Mouse (Mus musculus) thymus, postnatal 0 days (tissue): Measurements from ENCODE around the gene Itgam. TPM values are rescaled to one million over a fixed set of nuclear protein-coding genes. Genes with fewer than 3 reads are reported as not detected.

ENCODE experiments used
- DNase-seq: peaks from one replicate; pipeline ENCODE4 v3.0.0-alpha.2; 2015; ENCODE audit warnings: low spot score
- polyA plus RNA-seq: library from polyadenylated mRNA; unstranded; fragments of >200 nt; fragmentation: Nextera tagmentation; extraction: Ambion mirVana; gene quantifications from 2 replicates; pipeline ENCODE4 v1.2.1, GENCODE M21; 2015

The Itgam gene
- polyA plus RNA-seq, 1 experiment from 2014 or later, result 1.4 TPM

- DNase-seq, result no peak
Observed at GRCm38 (mm10) chr7:128128741-128129720, 66.6 kb downstream of the Itgam start, which contains the start of gene Itgax. Gene Itgax (plus strand): TSS chr7:128129547.

- DNase-seq, result no peak
Observed at GRCm38 (mm10) chr7:128132148-128132547, 69.7 kb downstream of the Itgam start.

- peak; percentile 48 for DNase-seq
Observed at GRCm38 (mm10) chr7:128133596-128133995, 71.2 kb downstream of the Itgam start.

- no peak for DNase-seq
Observed at GRCm38 (mm10) chr7:128136927-128137326, 74.5 kb downstream of the Itgam start.

- no peak for DNase-seq
Observed at GRCm38 (mm10) chr7:128139611-128140010, 77.2 kb downstream of the Itgam start.

GRCm38 (mm10) chr7:128150970-128151369 lies 88.5 kb downstream of the Itgam start:
- DNase-seq, result no peak

GRCm38 (mm10) chr7:128154076-128154475 lies 91.6 kb downstream of the Itgam start, which contains the start of gene Itgad:
Gene Itgad (plus strand): TSS chr7:128154376.
- DNase-seq, result no peak

- no peak for DNase-seq
Observed at GRCm38 (mm10) chr7:128154924-128155323, 92.5 kb downstream of the Itgam start.

- DNase-seq, result peak; percentile 60
Observed at GRCm38 (mm10) chr7:128158688-128159354, 96.4 kb downstream of the Itgam start.

- DNase-seq, result no peak
Observed at GRCm38 (mm10) chr7:128164001-128164400, 101.6 kb downstream of the Itgam start.

GRCm38 (mm10) chr7:128166391-128166790 lies 104.0 kb downstream of the Itgam start:
- no peak for DNase-seq

Other genes starting within 250 kb of the Itgam start
- gene Stx4a, start 238.3 kb upstream of the Itgam start, polyA plus RNA-seq, result 48.9 and 50.5 TPM in 2 replicates
- 0.19 and 0.49 TPM in 2 replicates for gene Stx1b, start 238.1 kb upstream of the Itgam start, polyA plus RNA-seq
- 12.9 and 13.8 TPM in 2 replicates for gene Zfp646, start 186.4 kb upstream of the Itgam start, polyA plus RNA-seq
- 22.0 and 26.2 TPM in 2 replicates for gene Zfp668, start 185.8 kb upstream of the Itgam start, polyA plus RNA-seq
- 0.39 and 0.57 TPM in 2 replicates for gene Prss53, start 171.7 kb upstream of the Itgam start, polyA plus RNA-seq
- gene Gm21974, start 167.2 kb upstream of the Itgam start, polyA plus RNA-seq, result not detected in 2 replicates
- 47.0 and 54.5 TPM in 2 replicates for gene Vkorc1, start 167.0 kb upstream of the Itgam start, polyA plus RNA-seq
- 80.5 and 87.0 TPM in 2 replicates for gene Bckdk, start 158.6 kb upstream of the Itgam start, polyA plus RNA-seq
- 40.7 and 43.0 TPM in 2 replicates for gene Kat8, start 150.1 kb upstream of the Itgam start, polyA plus RNA-seq
- 2.9 and 3.3 TPM in 2 replicates for gene Prss8, start 132.5 kb upstream of the Itgam start, polyA plus RNA-seq
- gene Prss36, start 115.9 kb upstream of the Itgam start, polyA plus RNA-seq, result 7.8 and 11.1 TPM in 2 replicates
- 178 and 286 TPM in 2 replicates for gene Fus, start 95.2 kb upstream of the Itgam start, polyA plus RNA-seq
- 372 and 387 TPM in 2 replicates for gene Pycard, start 68.8 kb upstream of the Itgam start, polyA plus RNA-seq
- not detected in 2 replicates for gene Trim72, start 58.7 kb upstream of the Itgam start, polyA plus RNA-seq
- gene Gm49368, start within 50 bp of the Itgam start, polyA plus RNA-seq, result not detected in 2 replicates
- gene Itgax, start 66.9 kb downstream of the Itgam start, polyA plus RNA-seq, result 1.5 and 1.6 TPM in 2 replicates
- 1.7 and 1.9 TPM in 2 replicates for gene Itgad, start 91.7 kb downstream of the Itgam start, polyA plus RNA-seq
- 3.0 and 4.0 TPM in 2 replicates for gene Cox6a2, start 143.7 kb downstream of the Itgam start, polyA plus RNA-seq
- gene Armc5, start 174.7 kb downstream of the Itgam start, polyA plus RNA-seq, result 16.2 and 16.6 TPM in 2 replicates
- gene 9130023H24Rik, start 175.4 kb downstream of the Itgam start, polyA plus RNA-seq, result 4.8 and 5.5 TPM in 2 replicates
- gene Tgfb1i1, start 184.2 kb downstream of the Itgam start, polyA plus RNA-seq, result 12.7 and 13.9 TPM in 2 replicates
- gene Slc5a2, start 203.0 kb downstream of the Itgam start, polyA plus RNA-seq, result not detected in 2 replicates
- gene BC017158, start 235.5 kb downstream of the Itgam start, polyA plus RNA-seq, result 9.0 and 10.0 TPM in 2 replicates